Mouse (Mus musculus) ES-E14 (cell line): ENCODE results near the gene Flii. TPM values are rescaled to one million over a fixed set of nuclear protein-coding genes. Genes with fewer than 3 reads are reported as not detected.
A peak's percentile ranks its signal among the peaks of the same experiment; 100 is the strongest.

Source experiments
- DNase-seq: peaks from one replicate; pipeline ENCODE4 v3.0.0-alpha.2; 2013; ENCODE audit warnings: low read depth, low spot score
- H3K27ac ChIP-seq: 2 replicates; pipeline ENCODE4 v1.5.1; 2012; ENCODE audit warnings: low read depth, mild to moderate bottlenecking, low read length, moderate library complexity, mixed read lengths; ENCODE audit not compliant: poor library complexity, insufficient read depth, severe bottlenecking
- H3K36me3 ChIP-seq: 2 replicates; pipeline ENCODE4 v1.6.1; 2012; ENCODE audit warnings: mild to moderate bottlenecking, low read length, moderate library complexity, mixed read lengths; ENCODE audit not compliant: control insufficient read depth, poor library complexity, insufficient read depth, severe bottlenecking
- H3K4me1 ChIP-seq, 2 experiments: fragments of 150-350 bp in 1 of 2; sonication (generic) in 1 of 2; 2 replicates each; pipeline ENCODE4 v1.6.1; 2012; ENCODE audit warnings: low read length in 2 of 2, mild to moderate bottlenecking in 1 of 2, mixed read lengths in 1 of 2; ENCODE audit not compliant: control insufficient read depth in 2 of 2, insufficient read depth in 2 of 2, poor library complexity in 1 of 2
- H3K4me3 ChIP-seq, 2 experiments: fragments of 150-350 bp in 1 of 2; sonication (generic) in 1 of 2; 2 replicates each; pipeline ENCODE4 v1.5.1; 2012; ENCODE audit warnings: low read length in 2 of 2, low read depth in 1 of 2, mild to moderate bottlenecking in 1 of 2, mixed read lengths in 1 of 2; ENCODE audit not compliant: insufficient read depth in 1 of 2, poor library complexity in 1 of 2, severe bottlenecking in 1 of 2
- H3K9ac ChIP-seq: 2 replicates; pipeline ENCODE4 v1.6.1; 2012; ENCODE audit warnings: low read depth, mild to moderate bottlenecking, low read length, mixed read lengths; ENCODE audit not compliant: poor library complexity, insufficient read depth, severe bottlenecking
- H3K9me3 ChIP-seq: fragments of 150-350 bp; sonication (generic); 2 replicates; pipeline ENCODE4 v1.6.1; 2012; ENCODE audit warnings: low read depth, mild to moderate bottlenecking, low read length; ENCODE audit not compliant: control insufficient read depth, insufficient read depth
- CHD2 ChIP-seq: IDR thresholded peaks from 2 replicates; pipeline ENCODE4 v1.6.1; 2014; ENCODE audit warnings: mild to moderate bottlenecking, low read depth, low read length, inconsistent platforms
- HCFC1 ChIP-seq: IDR thresholded peaks from 2 replicates; pipeline ENCODE4 v1.6.1; 2012; ENCODE audit warnings: low read length, inconsistent platforms, borderline replicate concordance; ENCODE audit not compliant: insufficient read depth
- MAFK ChIP-seq: IDR thresholded peaks from 2 replicates; pipeline ENCODE4 v1.6.1; 2014; ENCODE audit warnings: mild to moderate bottlenecking, low read depth, low read length, inconsistent platforms; ENCODE audit not compliant: insufficient read depth
- ZC3H11A ChIP-seq: IDR thresholded peaks from 2 replicates; pipeline ENCODE4 v1.6.1; 2012; ENCODE audit warnings: low read depth, mild to moderate bottlenecking, inconsistent platforms, low read length, borderline replicate concordance
- ZNF384 ChIP-seq: IDR thresholded peaks from 2 replicates; pipeline ENCODE4 v1.6.1; 2012; ENCODE audit warnings: low read depth, low read length, inconsistent platforms
- in situ Hi-C, 2 experiments: fragments of 600-800 bp; cut with MboI; formaldehyde crosslinking; loops; one replicate each; pipeline ENCODE4 v1.15.1; 2025; ENCODE audit warnings: low sequenced_read_pairs in 2 of 2, inconsistent platforms in 1 of 2; ENCODE audit not compliant: unreplicated experiment in 2 of 2
- total RNA-seq: library from RNA; depleted of rRNA; stranded (reverse); fragments of 300-350 nt; gene quantifications from 2 replicates; pipeline ENCODE4 v1.2.3, GENCODE M21; 2012

The Flii gene
- total RNA-seq, 1 experiment, result 55.3 TPM

GRCm38 (mm10) chr11:60735191-60735590 is 8.1 kb upstream of the Flii start:
- peaks cover 2 to 7% of the 10 kb centered on the region in 2 experiments; a peak in 3 of 4 replicates for H3K4me1 ChIP-seq
- H3K4me3 ChIP-seq, result no peak overlapping the region
- DNase-seq, result no peak
- no peaks in the 10 kb centered on the region for H3K9me3 ChIP-seq
- H3K36me3 ChIP-seq, result peaks cover 3% of the 10 kb centered on the region; the same call in 1 of the 2 replicates
- TF ChIP-seq MAFK, result no peak
- no peak for TF ChIP-seq HCFC1
- no peak for TF ChIP-seq ZNF384
- TF ChIP-seq CHD2, result no peak
- no peak for TF ChIP-seq ZC3H11A
- H3K27ac ChIP-seq, result no peak overlapping the region
- H3K9ac ChIP-seq, result no peak overlapping the region
- in situ Hi-C loops, result no loop called here

- TF ChIP-seq HCFC1, result no peak
- TF ChIP-seq CHD2, result no peak
- no peak for DNase-seq
- Histone ChIP-seq H3K9me3 (no peaks in the 10 kb centered on the region), H3K9ac (no peak overlapping the region), H3K27ac (no peak overlapping the region), H3K36me3 (peaks cover 3% of the 10 kb centered on the region; the same call in 1 of the 2 replicates), H3K4me3 (no peak overlapping the region), H3K4me1 (peaks cover 0 to 4% of the 10 kb centered on the region in 2 experiments; a peak in 2 of 4 replicates)
- in situ Hi-C loops, result no loop called here
Measured at GRCm38 (mm10) chr11:60734206-60734605, 7.1 kb upstream of the Flii start.

GRCm38 (mm10) chr11:60731251-60731650 is 4.2 kb upstream of the Flii start:
- Histone ChIP-seq H3K27ac (no peak overlapping the region), H3K36me3 (peaks cover 3% of the 10 kb centered on the region; the same call in 1 of the 2 replicates), H3K9me3 (no peaks in the 10 kb centered on the region), H3K4me1 (peaks cover 3 to 15% of the 10 kb centered on the region in 2 experiments; a peak in 1 of 4 replicates), H3K9ac (no peak overlapping the region), H3K4me3 (peak overlapping the region; percentile 52 to 54; a peak in 3 of 4 replicates)
- TF ChIP-seq ZC3H11A, result no peak
- TF ChIP-seq ZNF384, result no peak
- no peak for TF ChIP-seq CHD2
- no peak for TF ChIP-seq HCFC1
- TF ChIP-seq MAFK, result no peak
- DNase-seq, result no peak
- in situ Hi-C loops, result no loop called here

- Histone ChIP-seq H3K4me3 (no peak overlapping the region), H3K9me3 (no peaks in the 10 kb centered on the region), H3K4me1 (peaks cover 3 to 18% of the 10 kb centered on the region in 2 experiments; a peak in 1 of 4 replicates), H3K9ac (no peak overlapping the region), H3K36me3 (peaks cover 3% of the 10 kb centered on the region; the same call in 1 of the 2 replicates), H3K27ac (no peak overlapping the region)
- in situ Hi-C loops, result no loop called here
- TF ChIP-seq MAFK (no peak), CHD2 (no peak), ZNF384 (no peak), ZC3H11A (no peak), HCFC1 (no peak)
- no peak for DNase-seq
Measured at GRCm38 (mm10) chr11:60730169-60730568, 3.1 kb upstream of the Flii start.

- H3K4me3 ChIP-seq, result no peak overlapping the region
- DNase-seq, result no peak
- TF ChIP-seq ZNF384 (no peak), HCFC1 (no peak), MAFK (no peak), ZC3H11A (no peak), CHD2 (no peak)
- peak overlapping the region; percentile 3; the same call in 1 of the 2 replicates for H3K9ac ChIP-seq
- in situ Hi-C loops, result no loop called here
- peaks cover 3% of the 10 kb centered on the region; the same call in 1 of the 2 replicates for H3K36me3 ChIP-seq
- H3K9me3 ChIP-seq, result no peaks in the 10 kb centered on the region
- no peak overlapping the region for H3K27ac ChIP-seq
- peaks cover 3 to 18% of the 10 kb centered on the region in 2 experiments; a peak in 1 of 4 replicates for H3K4me1 ChIP-seq
Measured at GRCm38 (mm10) chr11:60729217-60729641, 2.2 kb upstream of the Flii start.
